Mouse (Mus musculus): Measurements from ENCODE around the gene Mynn. TPM values are rescaled to one million over a fixed set of nuclear protein-coding genes. Genes with fewer than 3 reads are reported as not detected.

Mynn gene
- total RNA-seq, 2 experiments from 2014 or later: 26.3 to 27.1 TPM

- ATAC-seq (replicated peaks; ENCODE audit: poor library complexity): no peak
Observed at GRCm38 (mm10) chr3:30635629-30636028, 33.8 kb downstream of the Mynn start.

GRCm38 (mm10) chr3:30644207-30644606, 42.3 kb downstream of the Mynn start, which contains the start of gene Lrriq4:
Gene Lrriq4 (plus strand): TSS chr3:30644507.
- ATAC-seq (replicated peaks; ENCODE audit: poor library complexity): no peak

GRCm38 (mm10) chr3:30646761-30647160, 44.9 kb downstream of the Mynn start:
- ATAC-seq (replicated peaks; ENCODE audit: poor library complexity): no peak

GRCm38 (mm10) chr3:30647440-30648090, 45.7 kb downstream of the Mynn start, which contains the start of gene Lrrc34:
Gene Lrrc34 (minus strand): TSS chr3:30647869.
- ATAC-seq (replicated peaks; ENCODE audit: poor library complexity): peak; percentile 95

- no peak for ATAC-seq (replicated peaks; ENCODE audit: poor library complexity)
Observed at GRCm38 (mm10) chr3:30648466-30648865, 46.6 kb downstream of the Mynn start.

GRCm38 (mm10) chr3:30650062-30650841, 48.4 kb downstream of the Mynn start:
- ATAC-seq (replicated peaks; ENCODE audit: poor library complexity): peak; percentile 43

- ATAC-seq (replicated peaks; ENCODE audit: poor library complexity): peak; percentile 50
Observed at GRCm38 (mm10) chr3:30655937-30656336, 54.1 kb downstream of the Mynn start.

GRCm38 (mm10) chr3:30658486-30658885, 56.6 kb downstream of the Mynn start:
- no peak for ATAC-seq (replicated peaks; ENCODE audit: poor library complexity)

Other genes starting within 250 kb of the Mynn start
- 0.54 and 4.0 TPM in 2 replicates for gene Mecom, start 54.1 kb upstream of the Mynn start, total RNA-seq (2015)
- 0.17 and 2.3 TPM in 2 replicates for gene Mecom, start 54.1 kb upstream of the Mynn start, total RNA-seq (2017)
- gene Actrt3, start 2.1 kb upstream of the Mynn start, total RNA-seq (2015): not detected in 2 replicates
- gene Actrt3, start 2.1 kb upstream of the Mynn start, total RNA-seq (2017): not detected in 2 replicates
- gene Lrriq4, start 42.4 kb downstream of the Mynn start, total RNA-seq (2015): not detected in 2 replicates
- gene Lrriq4, start 42.4 kb downstream of the Mynn start, total RNA-seq (2017): not detected in 2 replicates
- not detected in 2 replicates for gene Lrrc34, start 45.8 kb downstream of the Mynn start, total RNA-seq (2015)
- not detected in 2 replicates for gene Lrrc34, start 45.8 kb downstream of the Mynn start, total RNA-seq (2017)
- gene Lrrc31, start 97.8 kb downstream of the Mynn start, total RNA-seq (2015): not detected in 2 replicates
- not detected in 2 replicates for gene Lrrc31, start 97.8 kb downstream of the Mynn start, total RNA-seq (2017)
- not detected in 2 replicates for gene Samd7, start 144.2 kb downstream of the Mynn start, total RNA-seq (2015)
- not detected in 2 replicates for gene Samd7, start 144.2 kb downstream of the Mynn start, total RNA-seq (2017)
- 90.6 and 93.2 TPM in 2 replicates for gene Sec62, start 190.8 kb downstream of the Mynn start, total RNA-seq (2015)
- gene Sec62, start 190.8 kb downstream of the Mynn start, total RNA-seq (2017): 66.4 and 100 TPM in 2 replicates

Measured in megakaryocyte progenitor cell, adult 5-6 weeks (primary cell).